Mouse (Mus musculus): ENCODE data around the gene Olfr944.

Gene Olfr944

GRCm38 (mm10) chr9:39201620-39202019 is at the start of gene Olfr944:
Gene Olfr944 (plus strand): TSS chr9:39201920.
- DNase-seq (ENCODE audit: extremely low spot score) = no peak

GRCm38 (mm10) chr9:39152401-39152800 is 49.3 kb upstream of the Olfr944 start:
- no peak for DNase-seq (ENCODE audit: extremely low spot score)

DNA sequence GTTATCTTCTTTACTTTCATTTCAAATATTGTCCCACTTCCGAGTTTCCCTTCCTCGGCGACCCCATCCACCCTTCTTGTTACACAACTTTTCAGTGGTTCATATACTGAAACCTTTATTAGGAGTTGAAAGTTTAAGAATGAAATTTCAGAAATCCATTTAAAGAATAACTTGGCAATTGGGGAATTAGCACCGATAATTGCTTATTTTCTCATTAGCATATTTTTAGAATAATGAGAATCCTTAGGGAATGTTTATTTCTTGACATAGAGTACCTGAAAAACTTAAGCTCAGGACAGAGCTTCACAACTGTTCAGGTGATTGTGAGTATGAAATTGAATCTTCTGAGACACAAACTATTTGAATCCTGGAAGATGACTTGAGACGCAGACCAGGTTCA is 35.7 kb upstream of the Olfr944 start, which contains the start of gene Olfr943:
Gene Olfr943 (plus strand): TSS at position 301 of the 400 bp plus-strand sequence.
- DNase-seq (ENCODE audit: extremely low spot score) = no peak

DNA sequence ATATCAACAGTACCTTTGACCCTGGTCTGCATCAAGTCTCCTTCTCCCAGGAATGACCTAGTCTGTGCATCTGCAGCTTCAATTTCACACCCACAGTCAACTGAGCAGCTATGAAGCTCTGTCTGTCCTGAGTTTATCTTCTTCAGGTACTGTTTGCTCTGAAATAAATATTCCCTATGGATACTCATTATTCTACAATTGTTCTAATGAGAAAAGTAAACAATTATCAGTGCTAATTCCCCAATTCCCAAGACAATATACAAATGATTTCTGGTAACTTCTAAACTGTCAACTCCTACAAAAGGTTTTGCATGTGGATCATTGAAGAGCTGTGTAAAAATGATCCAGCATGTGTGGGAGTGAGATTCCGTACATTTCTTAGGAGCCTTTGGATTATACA is 48.2 kb downstream of the Olfr944 start, which contains the start of gene Olfr1537:
Gene Olfr1537 (minus strand): TSS at position 101 of the 400 bp plus-strand sequence.
- no peak for DNase-seq (ENCODE audit: extremely low spot score)
